Mouse (Mus musculus) left cerebral cortex, adult 2 months (tissue): ENCODE results near the gene Rpl31. TPM values are rescaled to one million over a fixed set of nuclear protein-coding genes. Genes with fewer than 3 reads are reported as not detected.

Experiments used
- DNase-seq, 2 experiments: peaks; one replicate each; pipeline ENCODE4 v3.0.0; 2021 to 2022; ENCODE audit warnings: low spot score in 2 of 2, mixed read lengths in 1 of 2; ENCODE audit errors: extremely low spot score in 1 of 2
- H3K27ac ChIP-seq: fragments of 200-600 bp; 2 replicates; pipeline ENCODE4 v1.8.1; 2022
- H3K4me3 ChIP-seq: fragments of 200-600 bp; 2 replicates; pipeline ENCODE4 v1.8.1; 2022
- CTCF ChIP-seq: fragments of 200-600 bp; IDR thresholded peaks from 2 replicates; pipeline ENCODE4 v1.8.1; 2022; ENCODE audit warnings: antibody characterized with exemption, mild to moderate bottlenecking, moderate library complexity
- intact Hi-C: fragments of 180-260 bp; cut with DNase I; formaldehyde crosslinking; loops from one replicate; pipeline ENCODE4 v1.15.1; 2025
- total RNA-seq, 2 experiments: library from RNA; stranded (reverse); gene quantifications; 2 replicates each; pipeline ENCODE4 v1.2.3; 2021

Rpl31 gene
- total RNA-seq, 2 experiments from 2014 or later: 457 to 494 TPM

- intact Hi-C loops: no loop called here
- TF ChIP-seq CTCF: no peak
- Histone ChIP-seq H3K27ac (no peak overlapping the region), H3K4me3 (no peak overlapping the region)
- DNase-seq: no peak
Observed at GRCm38 (mm10) chr1:39388163-39388562, 20.5 kb downstream of the Rpl31 start.

DNA sequence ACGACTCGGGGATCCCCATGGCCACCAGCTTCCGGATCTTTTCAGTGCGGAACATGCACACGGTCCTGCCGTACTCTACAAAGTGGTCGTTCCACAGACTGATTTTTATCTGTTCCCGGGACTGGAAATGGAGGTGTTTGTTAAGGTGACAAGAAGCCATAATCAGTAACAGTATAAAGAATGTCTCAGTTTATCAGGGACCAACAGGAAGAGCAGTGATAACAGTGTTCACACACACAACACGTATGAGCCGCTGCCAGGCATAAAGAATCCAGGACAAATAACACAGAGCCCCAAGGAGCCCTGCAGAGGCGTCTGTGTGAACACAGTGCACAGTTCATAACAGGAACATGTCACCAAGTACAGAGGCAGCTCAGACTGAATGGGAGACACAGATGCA, 21.7 kb downstream of the Rpl31 start:
- Histone ChIP-seq H3K27ac (no peak overlapping the region), H3K4me3 (no peak overlapping the region)
- no peak for DNase-seq
- TF ChIP-seq CTCF: no peak
- intact Hi-C loops: no loop called here

GRCm38 (mm10) chr1:39391652-39392051, 24.0 kb downstream of the Rpl31 start:
- H3K4me3 ChIP-seq: no peak overlapping the region
- intact Hi-C loops: loop anchor here (1.0 to 5.0 kb wide), 3 partner anchors 113 to 389 kb away; no protein-coding TSS in a partner anchor
- no peak for DNase-seq
- no peak overlapping the region for H3K27ac ChIP-seq
- no peak for TF ChIP-seq CTCF

- peak; percentile 76 to 89 for DNase-seq
- Histone ChIP-seq H3K4me3 (no peak overlapping the region), H3K27ac (no peak overlapping the region)
- TF ChIP-seq CTCF: peak; percentile 98
- intact Hi-C loops: loop anchor here (1.0 to 5.0 kb wide), 3 partner anchors 112 to 390 kb away; no protein-coding TSS in a partner anchor
Observed at GRCm38 (mm10) chr1:39392189-39392588, 24.5 kb downstream of the Rpl31 start.

- no peak overlapping the region for H3K4me3 ChIP-seq
- TF ChIP-seq CTCF: no peak
- intact Hi-C loops: loop anchor here (2.0 to 5.0 kb wide), 2 partner anchors 129 to 391 kb away; no protein-coding TSS in a partner anchor
- H3K27ac ChIP-seq: no peak overlapping the region
- DNase-seq: no peak
Observed at GRCm38 (mm10) chr1:39393217-39393867, 25.7 kb downstream of the Rpl31 start.

- no peak overlapping the region for H3K4me3 ChIP-seq
- H3K27ac ChIP-seq: no peak overlapping the region
- TF ChIP-seq CTCF: no peak
- no peak for DNase-seq
- intact Hi-C loops: loop anchor here (5.0 kb wide), 1 partner anchor 392 kb away; no protein-coding TSS in a partner anchor
Observed at GRCm38 (mm10) chr1:39394096-39394495, 26.5 kb downstream of the Rpl31 start.

- no peak overlapping the region for H3K4me3 ChIP-seq
- DNase-seq: no peak
- H3K27ac ChIP-seq: no peak overlapping the region
- intact Hi-C loops: loop anchor here (5.0 kb wide), 1 partner anchor 392 kb away; no protein-coding TSS in a partner anchor
- no peak for TF ChIP-seq CTCF
Observed at GRCm38 (mm10) chr1:39394650-39395049, 27.0 kb downstream of the Rpl31 start.

DNA sequence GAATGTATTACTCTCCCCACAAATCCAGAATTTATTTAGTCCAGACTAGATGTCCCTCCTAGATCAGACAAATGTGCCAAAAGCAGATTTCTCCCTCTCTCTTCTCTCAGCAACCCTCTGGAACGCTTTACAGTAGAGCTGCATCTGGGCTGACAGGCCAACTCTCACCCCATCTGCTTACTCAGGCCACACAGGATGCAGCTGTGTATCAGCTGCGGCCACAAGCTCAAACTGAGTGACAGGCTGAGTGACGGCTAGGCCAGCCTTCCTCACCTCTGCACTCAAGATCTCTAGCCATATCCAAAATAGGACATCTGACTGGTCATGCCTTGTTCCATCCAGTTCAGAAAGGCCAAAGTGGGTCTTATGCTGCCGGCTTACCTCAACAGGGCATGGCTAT, 28.7 kb downstream of the Rpl31 start:
- intact Hi-C loops: no loop called here
- no peak overlapping the region for H3K27ac ChIP-seq
- TF ChIP-seq CTCF: no peak
- no peak for DNase-seq
- H3K4me3 ChIP-seq: no peak overlapping the region

GRCm38 (mm10) chr1:39398284-39398683, 30.6 kb downstream of the Rpl31 start:
- intact Hi-C loops: no loop called here
- no peak overlapping the region for H3K4me3 ChIP-seq

GRCm38 (mm10) chr1:39399228-39399627, 31.6 kb downstream of the Rpl31 start:
- H3K27ac ChIP-seq: no peak overlapping the region
- TF ChIP-seq CTCF: no peak
- intact Hi-C loops: no loop called here
- DNase-seq: peak in 1 of 2 experiments; percentile 29
- H3K4me3 ChIP-seq: no peak overlapping the region

More at GRCm38 (mm10) chr1:39398284-39398683, 30.6 kb downstream of the Rpl31 start:
- no peak overlapping the region for H3K27ac ChIP-seq
- DNase-seq: no peak
- TF ChIP-seq CTCF: no peak

DNA sequence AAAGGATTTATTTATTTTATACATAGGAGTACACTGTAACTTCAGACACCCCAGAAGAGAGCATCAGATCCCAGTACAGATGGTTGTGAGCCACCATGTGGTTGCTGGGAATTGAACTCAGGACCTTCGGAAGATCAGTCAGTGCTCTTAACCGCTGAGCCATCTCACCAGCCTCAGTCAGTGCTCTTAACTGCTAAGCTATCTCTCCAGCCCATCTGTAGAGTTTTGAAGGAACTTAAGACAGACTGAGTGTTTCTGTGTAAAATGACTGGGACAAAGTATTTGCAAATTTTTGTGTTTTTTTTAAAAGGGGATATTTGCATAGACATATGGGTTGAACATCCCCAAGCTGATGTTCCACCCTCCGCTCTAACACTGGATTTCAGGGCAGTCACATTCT, 32.5 kb downstream of the Rpl31 start:
- Histone ChIP-seq H3K27ac (no peak overlapping the region), H3K4me3 (no peak overlapping the region)
- intact Hi-C loops: no loop called here
- TF ChIP-seq CTCF: no peak
- no peak for DNase-seq

- no peak for DNase-seq
- Histone ChIP-seq H3K4me3 (no peak overlapping the region), H3K27ac (no peak overlapping the region)
- TF ChIP-seq CTCF: no peak; the same call in none of the 2 replicates
- intact Hi-C loops: no loop called here
Observed at GRCm38 (mm10) chr1:39407108-39407507, 39.5 kb downstream of the Rpl31 start.

DNA sequence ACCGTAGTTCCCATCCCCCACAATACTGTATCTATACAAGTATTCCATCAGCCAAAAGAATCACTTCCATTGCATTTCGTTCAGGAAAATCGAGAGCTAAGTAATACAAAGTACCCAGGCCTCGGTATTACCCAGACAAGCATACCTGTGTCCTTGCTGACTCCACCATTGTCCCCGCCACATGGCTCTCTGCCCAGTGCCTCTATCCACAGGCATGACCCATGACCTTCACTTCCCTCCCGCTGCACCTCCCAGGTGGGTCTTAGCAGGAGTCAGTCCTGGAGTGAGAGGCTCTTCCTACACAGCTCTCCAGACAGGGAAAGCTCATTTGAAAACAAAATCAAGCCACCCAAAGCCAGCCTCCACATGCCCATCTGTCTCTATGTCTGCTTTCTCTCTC, 40.5 kb downstream of the Rpl31 start:
- no peak for DNase-seq
- Histone ChIP-seq H3K27ac (no peak overlapping the region), H3K4me3 (no peak overlapping the region)
- intact Hi-C loops: no loop called here
- TF ChIP-seq CTCF: no peak
